Mouse (Mus musculus) thymus, adult 2 months (tissue): ENCODE measurements around the gene Olfr955.

Experiments used
- CTCF ChIP-seq: fragments of 200-500 bp; IDR thresholded peaks from 2 replicates; pipeline ENCODE4 v1.5.1; 2012; ENCODE audit warnings: mild to moderate bottlenecking, control low read depth, low read length, moderate library complexity, borderline replicate concordance; ENCODE audit not compliant: control insufficient read depth, poor library complexity, insufficient read depth; ENCODE audit errors: extremely low read depth
- POLR2A ChIP-seq: fragments of 200-500 bp; IDR thresholded peaks from 2 replicates; pipeline ENCODE4 v1.6.1; 2012; ENCODE audit warnings: mild to moderate bottlenecking, low read length, control low read depth, moderate library complexity; ENCODE audit not compliant: control insufficient read depth, poor library complexity, insufficient read depth; ENCODE audit errors: extremely low read depth

- TF ChIP-seq CTCF (no peak), POLR2A (no peak)
These were observed 43.8 kb upstream of the Olfr955 start, which contains the start of gene Olfr957 for GRCm38 (mm10) chr9:39515531-39515930.
